Mouse (Mus musculus): ENCODE results near the gene Unc45b.
"Not testable (repeated sequence)": the region's sequence is repeated elsewhere in the genome, so short reads cannot be mapped to it uniquely, and the experiment has no call there.

DNA sequence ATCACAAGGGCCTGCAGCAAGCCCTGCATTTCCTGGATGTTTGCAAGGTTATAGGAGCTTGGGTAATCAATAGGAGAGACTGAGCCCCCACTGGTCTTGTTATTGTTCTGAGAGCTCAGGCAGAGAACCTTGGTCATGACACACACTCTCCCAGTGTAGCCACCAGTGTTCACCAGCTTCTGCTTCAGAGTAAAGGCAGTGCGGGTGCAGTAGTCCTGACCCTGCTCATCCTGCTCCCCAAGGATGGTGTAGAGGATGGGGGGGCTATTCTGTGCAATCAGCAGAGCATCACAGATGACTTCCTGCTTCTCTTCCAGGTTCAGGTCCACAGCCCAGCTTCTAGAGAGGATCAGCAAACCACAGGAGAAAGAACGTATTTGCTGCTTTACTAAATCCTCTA is 72.1 kb downstream of the Unc45b start:
- TF ChIP-seq MAX (IDR thresholded peaks at IDR 0.05; ENCODE audit: low read depth); USF1 (IDR thresholded peaks at IDR 0.05; ENCODE audit: low read depth); POLR2AphosphoS2 (IDR thresholded peaks at IDR 0.05; ENCODE audit: insufficient read length, low read depth); POLR2A (IDR thresholded peaks at IDR 0.05; ENCODE audit: insufficient read length, low read depth); TCF12 (IDR thresholded peaks at IDR 0.05; ENCODE audit: insufficient read depth, poor library complexity, severe bottlenecking); E2F4 (IDR thresholded peaks at IDR 0.05; ENCODE audit: insufficient read depth); SRF (IDR thresholded peaks at IDR 0.05; ENCODE audit: control insufficient read depth, insufficient read length, low read depth); MYOD1 (IDR thresholded peaks at IDR 0.05; ENCODE audit: control insufficient read depth in 1 of 3, insufficient read length in 2 of 3, low read depth in 2 of 3); MYOG (IDR thresholded peaks at IDR 0.05; ENCODE audit: control insufficient read depth in 1 of 3, insufficient read depth in 1 of 3, insufficient read length in 2 of 3, low read depth in 2 of 3); REST (IDR thresholded peaks at IDR 0.05; ENCODE audit: insufficient read depth, insufficient read length); CEBPB (IDR thresholded peaks at IDR 0.05; ENCODE audit: insufficient read depth, poor library complexity, severe bottlenecking); TCF3 (IDR thresholded peaks at IDR 0.05; ENCODE audit: insufficient read length, low read depth): not testable (repeated sequence)

All from myocyte (in vitro differentiated cells).